Mouse (Mus musculus) heart, embryonic 15.5 days (tissue): ENCODE results near the gene Lst1. TPM values are rescaled to one million over a fixed set of nuclear protein-coding genes. Genes with fewer than 3 reads are reported as not detected.

Source experiments
- ATAC-seq: fragments of 200-750 bp; cut with Nextera tagmentation; replicated peaks from 2 replicates; pipeline ENCODE4 v1.8.0; 2017; ENCODE audit warnings: low read depth, moderate TSS enrichment; ENCODE audit not compliant: insufficient number of reproducible peaks, insufficient read depth, low FRiP score
- H3K27ac ChIP-seq: fragments of 300-500 bp; sonication (generic); 2 replicates; pipeline ENCODE4 v1.5.1; 2015; ENCODE audit warnings: mild to moderate bottlenecking, inconsistent platforms
- H3K27me3 ChIP-seq: fragments of 300-500 bp; sonication (generic); 2 replicates; pipeline ENCODE4 v1.6.1; 2015; ENCODE audit warnings: inconsistent platforms
- H3K36me3 ChIP-seq: fragments of 300-500 bp; sonication (generic); 2 replicates; pipeline ENCODE4 v1.6.1; 2015; ENCODE audit warnings: mild to moderate bottlenecking, inconsistent platforms
- H3K4me1 ChIP-seq: fragments of 300-500 bp; sonication (generic); replicated peaks from 2 replicates; pipeline ENCODE4 v1.6.1; 2015; ENCODE audit warnings: inconsistent platforms
- H3K4me2 ChIP-seq: fragments of 300-500 bp; sonication (generic); 2 replicates; pipeline ENCODE4 v1.6.1; 2015; ENCODE audit warnings: inconsistent platforms, mild to moderate bottlenecking, moderate library complexity
- H3K4me3 ChIP-seq: fragments of 300-500 bp; sonication (generic); 2 replicates; pipeline ENCODE4 v1.5.1; 2015; ENCODE audit warnings: mild to moderate bottlenecking, inconsistent platforms
- H3K9ac ChIP-seq: fragments of 300-500 bp; sonication (generic); 2 replicates; pipeline ENCODE4 v1.6.1; 2015; ENCODE audit warnings: mild to moderate bottlenecking, inconsistent platforms
- H3K9me3 ChIP-seq: fragments of 300-500 bp; sonication (generic); replicated peaks from 2 replicates; pipeline ENCODE4 v1.6.1; 2016; ENCODE audit warnings: inconsistent platforms
- WGBS: fragments of 180-500 bp; shearing (Covaris S2); methylation state at CpG from one replicate; pipeline ENCODE4 v1.1.7; 2015; ENCODE audit warnings: mixed read lengths; 5-methylcytosine and 5-hydroxymethylcytosine counted together
- polyA plus RNA-seq: library from polyadenylated mRNA; unstranded; fragments of >200 nt; fragmentation: Nextera tagmentation; extraction: Ambion mirVana; gene quantifications from 2 replicates; pipeline ENCODE4 v1.2.1, GENCODE M21; 2015

The Lst1 gene
- polyA plus RNA-seq, 1 experiment from 2014 or later, result 8.1 TPM

DNA sequence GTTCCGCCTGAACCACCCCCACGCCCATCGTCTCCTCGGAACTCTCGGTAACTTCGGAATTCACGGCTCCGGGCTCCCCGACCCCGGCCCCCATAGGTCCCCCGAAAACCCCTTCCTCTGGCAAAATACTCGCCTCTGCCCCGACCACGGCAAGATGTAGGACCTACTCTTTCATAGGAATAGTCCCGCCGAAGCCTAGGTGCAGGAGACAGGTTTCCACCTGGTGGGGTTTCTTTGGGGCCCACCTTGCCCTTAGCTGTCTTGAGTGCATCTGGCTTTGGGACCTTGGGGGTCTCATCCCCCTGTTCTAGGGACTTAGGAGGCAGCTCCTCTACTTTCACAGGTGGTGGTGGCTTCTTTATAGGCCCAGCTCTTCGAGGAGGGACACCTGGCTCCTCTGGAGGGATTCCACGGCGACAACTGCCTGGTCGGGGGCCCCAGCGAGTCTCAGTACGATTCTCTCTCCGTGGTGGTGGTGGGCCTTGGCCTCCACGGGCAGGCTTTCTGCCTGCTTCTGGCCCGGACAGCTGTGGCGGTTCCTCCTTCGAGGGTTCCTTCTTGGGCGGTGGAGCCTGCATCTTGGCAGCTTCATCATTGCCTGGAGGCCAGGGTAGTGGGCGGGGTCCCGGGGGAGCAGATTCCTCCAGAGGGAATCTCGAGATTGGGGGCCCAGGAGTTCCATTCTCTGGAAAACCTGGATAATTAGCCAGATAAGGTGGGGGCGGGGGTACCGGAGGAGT is 31.6 kb downstream of the Lst1 start:
- Histone ChIP-seq H3K4me3 (no peak overlapping the region), H3K4me2 (no peak overlapping the region), H3K27me3 (no peaks in the 10 kb centered on the region), H3K9ac (no peak overlapping the region), H3K4me1 (0 out of 2 replicates have a peak, but pooled peaks cover 2% of the 10 kb centered on the region), H3K9me3 (no peaks in the 10 kb centered on the region), H3K36me3 (peaks cover 100% of the 10 kb centered on the region), H3K27ac (no peak overlapping the region)
- 85% methylated on average over 33 of the region's 33 CpGs for WGBS
- no peak for ATAC-seq

DNA sequence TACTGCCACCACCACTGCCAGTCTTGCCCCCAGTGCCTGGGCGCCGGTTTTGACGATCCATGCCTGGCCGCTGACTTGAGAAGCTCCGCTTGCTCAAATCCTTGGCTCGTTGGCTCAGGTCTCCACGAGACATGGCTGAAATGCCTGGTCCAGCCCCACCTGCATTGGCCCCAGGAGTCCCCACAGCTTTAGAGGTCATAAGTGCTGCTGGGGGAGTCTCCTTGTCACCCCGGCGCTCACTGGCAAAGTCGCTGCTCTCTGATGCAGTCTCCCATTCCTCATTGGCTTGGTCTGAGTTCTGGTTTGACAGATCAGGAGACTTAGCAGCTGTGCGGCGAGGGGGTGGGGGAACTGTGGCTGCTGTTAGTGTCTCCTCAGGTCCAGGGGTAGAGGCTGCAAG is 32.8 kb downstream of the Lst1 start:
- 86% methylated on average over 12 of the region's 12 CpGs for WGBS
- no peaks in the 10 kb centered on the region for H3K27me3 ChIP-seq
- H3K4me1 ChIP-seq, result no peaks in the 10 kb centered on the region
- H3K4me2 ChIP-seq, result no peak overlapping the region
- ATAC-seq, result no peak
- no peak overlapping the region for H3K9ac ChIP-seq
- H3K4me3 ChIP-seq, result no peak overlapping the region
- H3K9me3 ChIP-seq, result no peaks in the 10 kb centered on the region
- H3K27ac ChIP-seq, result no peak overlapping the region
- peaks cover 98% of the 10 kb centered on the region for H3K36me3 ChIP-seq

DNA sequence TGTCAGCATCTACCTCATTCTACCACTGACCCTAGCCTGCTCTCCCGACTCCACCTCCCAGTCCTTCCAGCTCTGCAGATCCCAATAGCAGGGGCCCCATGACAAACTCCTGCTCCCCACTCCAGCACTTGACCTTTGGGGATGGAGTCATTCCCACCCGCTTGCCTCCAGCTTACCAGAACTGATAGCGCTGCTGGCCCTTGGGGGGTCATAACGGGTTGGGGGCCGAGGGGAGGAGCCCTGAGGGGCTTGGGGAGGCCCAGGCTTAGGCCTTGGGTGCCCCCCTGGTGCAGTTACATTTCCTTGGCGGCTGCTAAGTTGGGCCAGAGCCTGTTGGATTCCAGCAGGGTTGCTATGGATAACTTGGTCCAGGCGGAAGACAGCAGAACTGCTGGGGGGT is 33.6 kb downstream of the Lst1 start:
- Histone ChIP-seq H3K4me1 (no peaks in the 10 kb centered on the region), H3K4me3 (no peak overlapping the region), H3K27me3 (no peaks in the 10 kb centered on the region), H3K36me3 (peaks cover 98% of the 10 kb centered on the region), H3K9ac (no peak overlapping the region), H3K9me3 (no peaks in the 10 kb centered on the region), H3K4me2 (no peak overlapping the region), H3K27ac (no peak overlapping the region)
- no peak for ATAC-seq
- WGBS, result 80% methylated on average over 7 of the region's 7 CpGs

DNA sequence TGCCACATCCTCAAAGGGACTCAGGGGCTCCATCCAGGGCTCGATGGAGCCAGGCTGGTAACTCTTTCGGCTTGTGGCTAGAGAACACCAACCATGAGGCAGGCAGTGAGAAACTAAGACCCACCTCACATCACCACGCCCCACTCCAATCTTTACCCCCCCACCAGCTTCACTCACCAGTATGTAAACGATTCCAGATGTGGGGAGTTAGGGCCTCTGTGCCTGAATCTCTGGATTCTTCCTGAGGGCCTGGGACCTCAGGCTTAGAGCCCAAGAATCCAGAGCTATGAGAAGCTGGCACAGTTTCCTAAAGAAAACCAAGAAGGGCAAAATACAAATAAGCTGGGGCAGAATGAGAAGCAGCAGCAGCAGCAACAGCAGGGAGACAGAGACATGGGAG is 34.3 kb downstream of the Lst1 start:
- H3K9me3 ChIP-seq, result no peaks in the 10 kb centered on the region
- no peak overlapping the region for H3K4me3 ChIP-seq
- H3K27ac ChIP-seq, result no peak overlapping the region
- WGBS, result 83% methylated on average over 4 of the region's 4 CpGs
- H3K4me2 ChIP-seq, result no peak overlapping the region
- peaks cover 98% of the 10 kb centered on the region for H3K36me3 ChIP-seq
- ATAC-seq, result no peak
- H3K9ac ChIP-seq, result no peak overlapping the region
- no peaks in the 10 kb centered on the region for H3K4me1 ChIP-seq
- no peaks in the 10 kb centered on the region for H3K27me3 ChIP-seq

DNA sequence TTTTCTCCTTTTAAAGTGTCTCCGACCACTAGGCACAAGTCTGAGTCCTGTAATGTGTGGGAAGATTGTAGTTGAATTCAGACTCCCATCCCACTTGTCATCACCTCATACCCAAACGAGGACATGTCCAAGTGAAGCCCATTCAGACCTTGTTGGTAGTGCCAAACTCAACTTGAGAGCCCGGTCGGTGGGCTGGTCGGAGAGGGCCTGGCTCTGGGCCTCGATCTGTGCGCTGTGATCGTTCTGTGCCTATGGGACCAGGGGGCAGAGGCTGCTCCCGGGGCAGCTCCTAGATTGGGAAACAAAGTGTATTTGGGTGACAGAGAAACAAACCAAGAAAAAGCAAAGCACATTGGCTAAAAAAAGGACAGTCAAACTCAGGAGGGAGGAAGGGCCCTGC is 35.2 kb downstream of the Lst1 start:
- Histone ChIP-seq H3K4me3 (no peak overlapping the region), H3K9me3 (no peaks in the 10 kb centered on the region), H3K27me3 (no peaks in the 10 kb centered on the region), H3K4me1 (no peaks in the 10 kb centered on the region), H3K36me3 (peaks cover 98% of the 10 kb centered on the region), H3K9ac (no peak overlapping the region), H3K27ac (no peak overlapping the region), H3K4me2 (no peak overlapping the region)
- no peak for ATAC-seq
- 69% methylated on average over 9 of the region's 9 CpGs for WGBS

DNA sequence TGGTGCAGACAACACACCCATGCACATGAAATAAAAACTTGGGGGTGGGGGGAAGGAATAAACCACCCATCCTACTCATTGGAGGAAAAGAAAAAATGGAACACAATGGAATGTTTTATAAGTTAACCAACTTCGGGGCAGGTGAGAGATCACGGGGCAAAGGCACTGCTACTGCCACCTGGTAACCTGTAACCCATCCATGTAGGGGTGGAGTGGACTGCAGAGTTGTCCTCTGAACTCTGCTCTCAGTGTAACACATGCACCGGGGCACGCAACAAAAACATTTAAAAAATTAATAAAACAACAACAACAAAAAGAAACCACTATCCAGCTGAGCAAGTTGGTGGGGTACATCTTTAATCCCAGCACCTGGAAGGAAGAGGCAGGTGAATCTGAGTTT is 36.1 kb downstream of the Lst1 start:
- Histone ChIP-seq H3K4me3 (no peak overlapping the region), H3K9ac (no peak overlapping the region), H3K36me3 (peaks cover 98% of the 10 kb centered on the region), H3K4me2 (no peak overlapping the region), H3K27me3 (no peaks in the 10 kb centered on the region), H3K9me3 (no peaks in the 10 kb centered on the region), H3K27ac (no peak overlapping the region), H3K4me1 (no peaks in the 10 kb centered on the region)
- ATAC-seq, result no peak
- WGBS, result 96% methylated on average over 4 of the region's 4 CpGs

DNA sequence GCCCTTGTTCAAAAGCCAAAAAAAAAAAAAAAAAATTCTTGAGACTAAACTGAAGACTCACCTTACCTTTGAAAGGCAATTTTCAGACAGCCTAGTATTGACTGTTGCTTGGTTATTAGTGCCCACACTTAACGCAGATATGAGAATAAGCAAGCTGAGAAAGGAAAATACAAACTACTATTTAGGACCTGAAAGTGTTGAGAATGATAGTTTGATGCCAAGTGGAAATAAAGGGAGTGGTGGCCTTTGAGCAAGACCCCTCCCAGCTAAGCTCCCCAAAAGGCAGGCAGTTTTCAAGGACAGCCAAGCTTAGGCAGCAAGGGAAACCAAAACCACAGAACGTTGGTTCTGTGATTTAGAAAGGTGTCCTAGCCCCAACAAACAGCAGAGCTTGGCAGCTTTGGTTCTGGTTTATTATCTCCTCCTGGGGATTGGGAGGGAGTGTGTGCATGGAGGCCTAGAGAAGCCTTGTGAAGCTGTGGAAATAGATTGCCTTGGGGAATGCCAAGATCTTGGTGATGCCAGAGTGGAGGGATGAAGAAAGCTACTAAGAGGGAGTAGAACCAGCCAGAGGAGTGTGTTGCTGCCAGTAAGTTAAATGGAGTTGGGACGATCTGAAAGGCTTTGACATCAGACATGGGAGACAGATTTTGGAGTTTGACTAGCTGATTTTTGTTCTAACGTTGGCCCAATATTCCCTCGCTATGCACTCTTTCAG is 40.2 kb downstream of the Lst1 start:
- ATAC-seq, result no peak
- Histone ChIP-seq H3K27ac (peak overlapping the region; percentile 8; the same call in 1 of the 2 replicates), H3K4me2 (no peak overlapping the region), H3K36me3 (peaks cover 98% of the 10 kb centered on the region), H3K9me3 (no peaks in the 10 kb centered on the region; the same call in 1 of the 2 replicates), H3K27me3 (no peaks in the 10 kb centered on the region), H3K4me1 (no peaks in the 10 kb centered on the region), H3K9ac (no peak overlapping the region), H3K4me3 (no peak overlapping the region)
- WGBS, result 62% methylated on average over 5 of the region's 5 CpGs

DNA sequence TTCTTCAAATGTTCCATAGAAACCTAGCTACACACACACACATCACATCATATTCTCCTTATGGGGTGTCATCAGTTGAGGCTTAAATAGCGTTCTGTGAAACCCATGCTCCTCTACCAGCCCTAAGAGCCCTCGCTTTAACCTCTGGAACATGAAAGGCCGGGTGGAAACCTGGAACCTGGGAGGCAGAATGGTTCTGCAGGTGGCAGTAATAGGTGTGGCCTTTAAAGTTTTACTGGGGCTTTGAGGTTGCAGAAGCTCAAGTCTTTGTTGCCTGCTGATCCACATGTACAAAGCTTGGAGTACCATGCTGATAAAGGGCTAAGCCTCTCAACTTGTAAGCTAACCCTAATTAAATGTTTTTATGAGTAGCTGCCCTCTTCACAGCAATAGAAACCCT is 40.9 kb downstream of the Lst1 start:
- Histone ChIP-seq H3K27ac (no peak overlapping the region), H3K4me2 (no peak overlapping the region), H3K9me3 (no peaks in the 10 kb centered on the region; the same call in 1 of the 2 replicates), H3K36me3 (peaks cover 98% of the 10 kb centered on the region), H3K4me1 (no peaks in the 10 kb centered on the region), H3K4me3 (no peak overlapping the region), H3K9ac (no peak overlapping the region), H3K27me3 (no peaks in the 10 kb centered on the region)
- no peak for ATAC-seq
- 61% methylated on average over 3 of the region's 3 CpGs for WGBS

DNA sequence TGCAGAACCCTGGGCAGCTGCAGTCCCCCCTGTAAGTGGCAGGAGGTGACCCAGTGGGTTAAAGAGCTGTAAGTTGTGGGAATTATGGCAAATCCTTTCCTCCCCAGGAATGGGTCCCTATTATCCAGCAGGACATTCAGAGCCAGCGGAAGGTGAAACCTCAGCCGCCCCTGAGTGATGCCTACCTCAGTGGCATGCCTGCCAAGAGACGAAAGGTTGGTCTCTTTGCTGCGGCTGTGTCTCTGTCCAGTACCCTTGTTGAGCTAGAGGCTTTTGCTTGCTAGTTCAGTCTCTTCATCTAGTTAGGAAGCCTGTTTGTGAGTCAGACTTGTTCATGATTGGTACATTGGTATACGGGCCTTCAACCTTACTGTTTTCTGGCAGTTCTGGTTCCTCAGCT is 42.1 kb downstream of the Lst1 start:
- 84% methylated on average over 5 of the region's 5 CpGs for WGBS
- H3K27ac ChIP-seq, result no peak overlapping the region

DNA sequence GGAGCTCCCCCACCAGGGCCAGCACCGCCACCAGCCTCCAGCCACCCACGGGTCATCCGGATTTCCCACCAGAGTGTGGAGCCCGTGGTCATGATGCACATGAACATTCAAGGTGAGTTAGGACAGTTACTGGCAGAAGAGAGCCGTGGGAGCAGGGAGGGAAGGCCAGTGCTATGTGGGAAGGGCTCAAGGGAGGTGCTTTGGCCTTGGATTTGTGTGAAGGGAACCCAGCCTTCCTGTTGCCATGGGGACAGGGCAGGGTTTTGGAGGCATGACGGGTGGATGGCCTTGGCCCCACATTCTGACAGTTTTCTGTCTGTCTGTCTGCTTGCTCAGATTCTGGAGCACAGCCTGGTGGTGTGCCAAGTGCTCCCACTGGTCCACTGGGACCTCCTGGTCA is 46.3 kb downstream of the Lst1 start:
- Histone ChIP-seq H3K9me3 (no peaks in the 10 kb centered on the region; the same call in 1 of the 2 replicates), H3K36me3 (peaks cover 88% of the 10 kb centered on the region), H3K4me1 (peaks cover 6% of the 10 kb centered on the region), H3K27ac (no peak overlapping the region), H3K27me3 (no peaks in the 10 kb centered on the region), H3K4me2 (no peak overlapping the region), H3K4me3 (no peak overlapping the region), H3K9ac (no peak overlapping the region)
- no peak for ATAC-seq
- 90% methylated on average over 6 of the region's 6 CpGs for WGBS

More for the DNA sequence above, 42.1 kb downstream of the Lst1 start:
- H3K36me3 ChIP-seq, result peaks cover 98% of the 10 kb centered on the region
- no peak for ATAC-seq
- H3K4me2 ChIP-seq, result no peak overlapping the region
- no peaks in the 10 kb centered on the region; the same call in 1 of the 2 replicates for H3K9me3 ChIP-seq
- H3K9ac ChIP-seq, result no peak overlapping the region
- H3K4me3 ChIP-seq, result no peak overlapping the region
- no peaks in the 10 kb centered on the region for H3K4me1 ChIP-seq
- H3K27me3 ChIP-seq, result no peaks in the 10 kb centered on the region

DNA sequence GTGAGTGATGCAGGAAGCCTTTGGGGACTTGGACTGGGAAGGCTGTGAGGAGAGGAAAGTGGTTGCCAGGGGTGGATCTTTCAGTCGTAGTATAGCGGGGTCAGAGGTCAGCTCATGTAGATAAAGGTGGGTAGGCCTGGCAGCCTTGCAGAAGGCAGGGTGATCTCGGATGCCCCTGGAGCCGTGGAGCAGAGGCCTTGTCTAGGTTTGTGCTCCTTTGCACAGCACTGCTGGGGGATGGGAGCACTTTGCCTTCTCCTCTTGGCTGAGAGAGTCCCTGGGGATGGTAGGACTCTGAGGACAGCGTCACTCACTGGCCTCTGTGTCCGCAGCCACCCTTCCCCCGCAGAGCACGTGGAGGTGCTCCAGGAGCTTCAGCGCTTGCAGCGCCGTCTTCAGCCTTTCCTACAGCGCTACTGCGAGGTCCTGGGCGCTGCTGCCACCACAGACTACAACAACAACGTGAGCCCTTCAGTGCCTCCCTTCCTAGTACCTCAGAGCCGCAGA is 47.7 kb downstream of the Lst1 start:
- peaks cover 74% of the 10 kb centered on the region for H3K36me3 ChIP-seq
- no peak overlapping the region for H3K4me3 ChIP-seq
- WGBS, result 71% methylated on average over 16 of the region's 16 CpGs
- peaks cover 14% of the 10 kb centered on the region for H3K4me1 ChIP-seq
- no peak overlapping the region for H3K9ac ChIP-seq
- no peak for ATAC-seq
- no peaks in the 10 kb centered on the region; the same call in 1 of the 2 replicates for H3K9me3 ChIP-seq
- no peaks in the 10 kb centered on the region for H3K27me3 ChIP-seq
- no peak overlapping the region for H3K4me2 ChIP-seq
- no peak overlapping the region for H3K27ac ChIP-seq
